In genomic region chrX:133734984-133735383, GRCm38 (mm10) we compare ENCODE assay signal across 8 mouse cellular contexts. TPM values are rescaled to one million over a fixed set of nuclear protein-coding genes. Genes with fewer than 3 reads are reported as not detected.
DNase-seq lines count a peak whose midpoint lies in the region; ATAC-seq lines count a peak whose summit lies in the region.

No protein-coding gene starts in this region.

- no peaks in the 10 kb centered on the region for H3K27me3 ChIP-seq in hindbrain, embryonic 10.5 days (ENCODE audit: insufficient read depth, poor library complexity, severe bottlenecking)
- no peaks in the 10 kb centered on the region for H3K27me3 ChIP-seq in hindbrain, embryonic 14.5 days (ENCODE audit: control insufficient read depth, insufficient read depth, low read length)
- no peaks in the 10 kb centered on the region for H3K27me3 ChIP-seq in splenic B cell, adult 2 months (ENCODE audit: control insufficient read depth, insufficient read depth, low read length, poor library complexity, severe bottlenecking)

- H3K4me3 ChIP-seq in hindbrain, embryonic 10.5 days = no peak overlapping the region
- H3K4me3 ChIP-seq in hindbrain, embryonic 14.5 days (replicated peaks; ENCODE audit: low read length) = no peak overlapping the region

- 47% methylated on average over 6 of the region's 6 CpGs for WGBS in hindbrain, embryonic 10.5 days
- 50% methylated on average over 6 of the region's 6 CpGs for WGBS in hindbrain, embryonic 14.5 days

- no peaks in the 10 kb centered on the region for H3K4me1 ChIP-seq in hindbrain, embryonic 10.5 days (replicated peaks)
- H3K4me1 ChIP-seq in hindbrain, embryonic 14.5 days (replicated peaks; ENCODE audit: control insufficient read depth, insufficient read depth, low read length) = no peaks in the 10 kb centered on the region

- H3K9me3 ChIP-seq in hindbrain, embryonic 10.5 days = no peaks in the 10 kb centered on the region
- H3K9me3 ChIP-seq in hindbrain, embryonic 14.5 days (ENCODE audit: control insufficient read depth, low read length) = no peaks in the 10 kb centered on the region

- no peak overlapping the region for H3K27ac ChIP-seq in hindbrain, embryonic 10.5 days
- no peak overlapping the region for H3K27ac ChIP-seq in hindbrain, embryonic 14.5 days

- peak; percentile 23 for DNase-seq in hindbrain, embryonic 10.5 days (ENCODE audit: low spot score)
- DNase-seq in hindbrain, embryonic 14.5 days (ENCODE audit: low spot score) = no peak
- DNase-seq in A20 (ENCODE audit: low read depth, low spot score) (peak; percentile 4), ZHBTc4 (ENCODE audit: low read depth, low spot score) (peak; percentile 44)
- DNase-seq in gastrocnemius, postnatal 10 days = peak; percentile 36
- DNase-seq in lung, adult 18-20 months = peak; percentile 21 to 23
- DNase-seq in splenic B cell, adult 2 months (ENCODE audit: low read depth, low spot score) = peak; percentile 0
- no peak for DNase-seq in frontal cortex, postnatal 25 days (ENCODE audit: low spot score in 2 of 2)

- H3K36me3 ChIP-seq in hindbrain, embryonic 10.5 days = no peaks in the 10 kb centered on the region
- H3K36me3 ChIP-seq in hindbrain, embryonic 14.5 days (replicated peaks; ENCODE audit: control insufficient read depth, insufficient read depth) = no peaks in the 10 kb centered on the region
- H3K36me3 ChIP-seq in splenic B cell, adult 2 months (ENCODE audit: control insufficient read depth, insufficient read depth, low read length, poor library complexity, severe bottlenecking) = no peaks in the 10 kb centered on the region

- H3K9ac ChIP-seq in hindbrain, embryonic 14.5 days = no peak overlapping the region

- ATAC-seq in hindbrain, embryonic 14.5 days (ENCODE audit: low FRiP score) = no peak

- no peak overlapping the region for H3K4me2 ChIP-seq in hindbrain, embryonic 14.5 days (replicated peaks)

RNA-seq across cellular contexts. Expression of gene Pcdh19, which starts 46.2 kb away (rescaled TPM):
- polyA plus RNA-seq in hindbrain, embryonic 10.5 days (2016; fragmentation: Nextera tagmentation; extraction: Ambion mirVana) = 2.8 and 3.1 TPM in 2 replicates
- 17.3 and 18.2 TPM in 2 replicates for polyA plus RNA-seq in hindbrain, embryonic 14.5 days (2014; fragmentation: Nextera tagmentation; extraction: Ambion mirVana)
- 10 to 100 TPM in 1 of 2 experiments, 1 to 10 TPM in 1; 8.6 to 10.6 TPM for total RNA-seq in gastrocnemius, postnatal 10 days (2021)

Comparison
In these comparisons a context has a peak if more than half of its experiments do, and no peak if none do; other contexts are left out.
1. DNase-seq: peak in hindbrain, embryonic 10.5 days (single experiment), A20 (single experiment), ZHBTc4 (single experiment), gastrocnemius, postnatal 10 days (single experiment), lung, adult 18-20 months (2 of 2) and splenic B cell, adult 2 months (single experiment); none in hindbrain, embryonic 14.5 days (single experiment) and frontal cortex, postnatal 25 days (0 of 2).